Mouse (Mus musculus): ENCODE measurements around the gene Selenot.
"Not testable (repeated sequence)": the region's sequence is repeated elsewhere in the genome, so short reads cannot be mapped to it uniquely, and the experiment has no call there.

Selenot gene

DNA sequence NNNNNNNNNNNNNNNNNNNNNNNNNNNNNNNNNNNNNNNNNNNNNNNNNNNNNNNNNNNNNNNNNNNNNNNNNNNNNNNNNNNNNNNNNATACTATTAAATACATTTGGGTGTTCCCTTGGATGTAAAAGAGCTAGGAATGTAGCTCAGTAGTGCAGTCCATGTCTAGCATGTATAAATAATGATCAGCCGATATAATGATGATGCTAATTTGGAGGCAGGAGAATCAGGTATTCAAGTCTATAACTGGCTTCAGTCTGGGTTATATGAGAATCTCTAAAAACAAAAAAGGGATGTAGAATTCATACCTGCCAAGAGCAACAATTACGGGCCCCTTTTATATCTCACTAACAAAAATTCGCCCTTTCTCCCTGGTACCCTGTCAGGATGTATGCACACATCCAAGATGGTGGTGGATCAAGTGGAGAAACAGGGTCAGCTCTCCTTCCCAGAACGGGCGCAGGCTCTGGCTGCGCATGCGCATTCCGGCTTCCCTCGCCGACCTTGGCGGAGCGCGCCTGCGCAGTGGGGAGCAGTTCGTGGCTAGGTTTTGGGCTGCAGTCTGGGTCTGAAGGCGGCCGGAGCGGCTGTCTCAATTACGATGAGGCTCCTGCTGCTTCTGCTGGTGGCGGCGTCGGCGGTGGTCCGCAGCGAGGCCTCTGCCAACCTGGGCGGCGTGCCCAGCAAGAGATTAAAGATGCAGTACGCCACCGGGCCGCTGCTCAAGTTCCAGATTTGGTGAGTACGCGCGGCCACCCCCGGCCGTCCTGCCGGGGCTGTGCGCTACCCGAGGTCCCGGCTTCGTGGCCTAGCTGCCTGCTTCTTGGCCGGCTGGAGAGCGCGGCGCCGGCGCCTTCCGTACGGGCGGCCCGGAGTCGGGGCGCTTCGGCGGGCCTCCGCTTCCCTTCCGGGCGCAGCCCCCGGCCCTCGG is at the start of gene Selenot:
Selenot (plus strand) TSS at position 500 of the 930 bp plus-strand sequence.
- DNase-seq, result peak; percentile 99

DNA sequence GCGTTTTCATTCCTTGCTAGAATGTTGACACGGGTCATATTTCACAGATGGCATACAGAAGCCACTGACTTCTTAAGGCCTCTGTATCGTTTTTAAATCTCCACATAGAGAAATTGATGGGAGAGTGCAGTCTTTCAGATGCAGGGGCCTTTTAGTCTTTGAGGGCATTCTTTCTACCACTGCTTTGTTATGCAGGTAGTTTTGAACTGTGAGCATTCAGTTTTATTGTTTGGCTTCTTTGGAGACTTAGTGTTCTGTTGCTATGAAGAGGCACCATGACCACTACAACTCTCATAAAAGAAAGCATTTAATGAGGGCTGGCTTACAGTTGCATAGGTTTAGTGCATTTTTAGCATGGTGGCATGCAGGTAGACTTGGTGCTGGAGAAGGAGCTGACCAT is 39.9 kb upstream of the Selenot start:
- no peak for DNase-seq

GRCm38 (mm10) chr3:58552001-58552811 is 24.2 kb upstream of the Selenot start:
- DNase-seq, result no peak

- DNase-seq, result no peak
Observed at GRCm38 (mm10) chr3:58556649-58557048, 19.8 kb upstream of the Selenot start.

DNA sequence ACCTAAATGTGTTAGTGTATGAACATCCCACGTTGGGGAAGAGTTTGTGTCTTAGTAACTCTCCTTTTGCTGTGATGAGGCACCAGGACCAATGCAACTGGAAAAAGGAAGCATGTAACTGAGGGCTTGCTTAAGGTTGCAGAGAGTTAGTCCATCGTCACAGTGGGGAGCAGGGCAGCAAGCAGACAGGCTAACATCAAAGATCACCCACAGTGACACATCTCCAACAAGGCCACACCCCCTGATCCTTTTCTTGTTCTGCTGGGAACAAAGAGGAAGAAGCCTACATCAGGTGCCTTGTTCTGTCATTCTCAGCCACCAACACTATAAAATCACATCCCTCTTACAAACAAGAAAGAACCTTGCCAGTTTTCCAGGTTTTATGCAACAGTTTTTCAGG is 16.5 kb upstream of the Selenot start:
- no peak for DNase-seq

GRCm38 (mm10) chr3:58561437-58561836 is 15.0 kb upstream of the Selenot start:
- DNase-seq, result no peak

DNA sequence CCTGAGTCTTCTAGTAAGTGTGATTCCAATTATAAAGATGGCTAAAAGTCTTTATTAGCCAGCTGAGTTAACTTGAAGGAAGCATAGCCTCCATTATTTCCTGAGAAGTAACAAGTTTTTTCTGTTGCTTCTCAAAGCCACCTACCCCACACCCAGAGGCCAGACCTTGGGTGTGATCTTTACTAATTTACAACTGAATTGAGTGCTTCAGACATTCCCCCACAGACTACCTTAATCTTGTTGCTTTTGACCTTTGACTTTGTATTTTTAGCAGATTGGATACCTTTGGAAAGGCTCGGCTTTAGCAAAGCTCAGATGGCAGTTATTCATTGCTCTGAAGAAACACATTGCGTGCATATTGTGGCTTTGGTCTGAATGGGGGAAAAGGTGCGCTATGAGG is 5.6 kb upstream of the Selenot start:
- no peak for DNase-seq

- peak; percentile 77 to 80 for DNase-seq
Observed at GRCm38 (mm10) chr3:58577067-58577503, 649 bp downstream of the Selenot start.

GRCm38 (mm10) chr3:58577506-58578050 is 1.1 kb downstream of the Selenot start:
- DNase-seq, result peak in 1 of 2 experiments; percentile 24

DNA sequence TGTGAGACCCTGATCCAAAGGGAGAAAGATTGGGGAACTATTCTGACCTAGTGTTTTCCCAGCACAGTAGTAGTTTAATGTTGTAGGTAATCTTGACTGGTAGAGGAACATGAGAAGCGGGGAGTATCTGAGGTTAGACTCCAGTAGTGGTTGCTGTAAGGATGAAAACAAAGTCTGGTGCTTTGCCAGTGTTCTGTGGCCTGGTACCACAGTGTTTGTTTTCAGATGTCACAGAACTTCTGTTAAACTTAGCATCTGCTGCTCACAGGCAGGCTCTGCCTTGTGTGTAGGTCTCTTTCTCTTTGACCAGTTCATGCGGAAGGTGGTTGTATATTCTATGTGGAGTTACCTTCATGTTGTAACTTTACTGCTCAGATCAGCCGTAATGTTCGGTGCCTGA is 5.1 kb downstream of the Selenot start:
- DNase-seq, result no peak

- DNase-seq, result no peak
Observed at GRCm38 (mm10) chr3:58582297-58582696, 5.9 kb downstream of the Selenot start.

- DNase-seq, result no peak
Observed at GRCm38 (mm10) chr3:58582788-58583426, 6.5 kb downstream of the Selenot start.

DNA sequence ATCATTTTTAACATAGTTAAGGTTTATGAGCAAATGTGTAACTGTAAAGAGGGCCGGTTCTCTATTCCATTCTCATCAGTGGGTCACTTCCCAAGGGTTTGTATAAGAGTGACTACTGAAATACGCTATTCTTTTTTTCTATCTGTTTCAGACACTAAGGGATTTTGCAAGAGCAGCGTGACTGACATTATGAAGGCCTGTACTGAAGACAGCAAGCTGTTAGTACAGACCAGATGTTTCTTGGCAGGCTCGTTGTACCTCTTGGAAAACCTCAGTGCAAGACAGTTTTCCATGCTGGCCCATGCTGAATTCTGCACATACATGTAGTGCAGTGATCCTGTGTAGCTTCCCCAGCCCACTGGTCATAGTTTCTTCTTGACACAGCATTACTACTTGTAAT is 14.1 kb downstream of the Selenot start:
- DNase-seq, result not testable (repeated sequence)

DNA sequence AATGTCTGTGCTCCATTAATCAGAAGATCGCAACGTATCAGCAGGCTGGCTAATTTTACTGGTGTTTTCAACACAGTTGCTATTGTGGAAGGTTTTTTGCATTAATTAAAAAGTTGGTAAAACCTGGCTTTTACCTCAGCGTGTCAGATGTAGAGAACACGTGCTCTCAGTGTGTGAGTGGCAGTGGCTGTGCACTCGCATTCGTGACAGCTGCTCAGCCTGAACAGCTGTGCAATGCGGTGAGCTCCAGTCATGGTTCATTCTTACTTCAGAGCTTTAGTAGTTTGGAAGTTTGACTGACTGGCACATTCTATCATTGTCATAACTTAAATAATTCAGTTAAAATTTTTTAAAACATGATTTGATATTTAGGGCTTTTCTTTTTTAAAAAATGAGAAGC is 16.2 kb downstream of the Selenot start:
- not testable (repeated sequence) for DNase-seq

- no peak for DNase-seq
Observed at GRCm38 (mm10) chr3:58593623-58594022, 17.2 kb downstream of the Selenot start.

DNA sequence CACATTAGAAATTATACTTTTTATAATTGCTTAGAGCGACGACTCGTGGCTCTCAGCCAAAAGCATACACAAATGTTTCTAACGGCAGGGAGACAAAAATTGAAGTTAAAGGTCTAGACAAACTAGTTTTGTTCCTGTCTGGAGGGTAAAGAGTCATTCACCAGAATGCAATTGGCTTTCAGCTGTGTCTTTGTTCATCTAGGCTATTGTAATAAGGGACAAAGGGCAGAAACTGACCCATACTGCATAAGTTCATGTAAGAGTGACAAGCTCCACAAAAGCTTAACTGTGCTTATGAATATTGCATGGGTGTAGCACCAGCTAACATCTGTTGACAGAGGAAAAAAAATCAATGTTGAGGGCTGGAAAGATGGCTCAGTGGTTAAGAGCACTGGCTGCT is 32.1 kb downstream of the Selenot start:
- no peak for DNase-seq

GRCm38 (mm10) chr3:58609985-58610384 is 33.5 kb downstream of the Selenot start:
- DNase-seq, result no peak

- DNase-seq, result peak; percentile 9 to 30
Observed at GRCm38 (mm10) chr3:58621066-58621465, 44.6 kb downstream of the Selenot start.

GRCm38 (mm10) chr3:58622665-58623394 is 46.4 kb downstream of the Selenot start:
- DNase-seq, result no peak

DNA sequence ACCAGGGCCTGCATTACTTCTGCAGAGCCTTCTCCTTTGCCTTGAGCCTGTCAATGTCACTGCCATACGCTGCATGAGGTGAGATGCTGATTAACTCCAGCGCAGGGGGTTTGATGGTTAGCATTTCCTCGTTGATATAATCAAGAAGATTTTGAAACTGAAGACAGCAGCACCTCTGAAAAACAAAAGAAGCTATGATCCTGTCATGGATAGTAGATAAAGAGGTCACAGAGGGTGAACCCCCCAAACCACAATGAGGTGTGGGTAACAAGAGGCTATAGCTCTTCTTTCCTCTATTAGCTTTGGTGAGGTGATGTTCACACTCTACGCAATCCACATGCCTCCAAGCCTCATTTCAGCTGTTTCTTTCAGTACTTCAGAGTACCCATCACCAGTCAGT is 48.5 kb downstream of the Selenot start:
- no peak for DNase-seq

DNA sequence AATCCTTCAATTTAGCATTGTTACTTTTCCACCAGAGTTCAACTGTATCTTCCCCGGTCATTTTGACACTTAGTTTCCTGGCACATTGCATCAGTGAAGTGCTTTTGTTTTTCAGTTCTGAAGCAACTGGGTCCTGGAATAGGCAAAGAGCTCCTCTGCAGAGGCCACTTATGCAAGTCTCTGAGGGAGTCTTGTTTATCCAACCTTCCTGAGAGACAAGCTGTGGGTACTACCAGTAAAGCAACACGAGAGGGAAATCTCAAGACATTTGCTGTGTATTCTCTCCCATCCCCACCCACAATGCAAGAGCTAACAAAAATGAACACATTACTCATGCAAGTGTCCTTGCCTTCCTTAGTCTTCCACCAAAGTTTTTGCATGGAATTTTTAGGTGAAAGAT is 55.3 kb downstream of the Selenot start:
- DNase-seq, result no peak

Data from cerebellum, postnatal 10 days (tissue).